Mouse (Mus musculus): ENCODE data around the gene Cttn. TPM values are rescaled to one million over a fixed set of nuclear protein-coding genes. Genes with fewer than 3 reads are reported as not detected.

Gene Cttn
- polyA plus RNA-seq, 1 experiment: 14.2 TPM

- Histone ChIP-seq H3K27me3 (ENCODE audit: control insufficient read depth, insufficient read depth, low read length) (no peaks in the 10 kb centered on the region), H3K4me1 (ENCODE audit: control insufficient read depth, insufficient read depth, insufficient read length) (no peaks in the 10 kb centered on the region), H3K4me3 (ENCODE audit: extremely low read depth, insufficient read depth, insufficient read length) (no peak overlapping the region), H3K36me3 (ENCODE audit: control insufficient read depth, insufficient read depth, low read length) (peaks cover 19% of the 10 kb centered on the region), H3K27ac (ENCODE audit: insufficient read depth, low read length) (no peak overlapping the region)
- 82% methylated on average over 8 of the region's 8 CpGs for WGBS
- TF ChIP-seq POLR2A (IDR thresholded peaks at IDR 0.05; ENCODE audit: low read depth, low read length) (no peak), CTCF (IDR thresholded peaks at IDR 0.05; ENCODE audit: extremely low read depth, insufficient read depth, insufficient read length, insufficient replicate concordance) (no peak)
- no peak for DNase-seq (ENCODE audit: low read depth in 1 of 2, low spot score in 2 of 2)
These were observed 19.5 kb upstream of the Cttn start for GRCm38 (mm10) chr7:144490201-144490873.

- no peak for DNase-seq (ENCODE audit: low read depth in 1 of 2, low spot score in 2 of 2)
- Histone ChIP-seq H3K4me3 (ENCODE audit: extremely low read depth, insufficient read depth, insufficient read length) (no peak overlapping the region), H3K36me3 (ENCODE audit: control insufficient read depth, insufficient read depth, low read length) (peaks cover 27% of the 10 kb centered on the region), H3K4me1 (ENCODE audit: control insufficient read depth, insufficient read depth, insufficient read length) (no peaks in the 10 kb centered on the region), H3K27me3 (ENCODE audit: control insufficient read depth, insufficient read depth, low read length) (no peaks in the 10 kb centered on the region), H3K27ac (ENCODE audit: insufficient read depth, low read length) (no peak overlapping the region)
- 28% methylated on average over 6 of the region's 6 CpGs for WGBS
- TF ChIP-seq POLR2A (IDR thresholded peaks at IDR 0.05; ENCODE audit: low read depth, low read length): no peak
- TF ChIP-seq CTCF (IDR thresholded peaks at IDR 0.05; ENCODE audit: extremely low read depth, insufficient read depth, insufficient read length, insufficient replicate concordance): no peak
These were observed 18.4 kb upstream of the Cttn start for GRCm38 (mm10) chr7:144489067-144489774.

- Histone ChIP-seq H3K4me1 (ENCODE audit: control insufficient read depth, insufficient read depth, insufficient read length) (no peaks in the 10 kb centered on the region), H3K27me3 (ENCODE audit: control insufficient read depth, insufficient read depth, low read length) (no peaks in the 10 kb centered on the region), H3K4me3 (ENCODE audit: extremely low read depth, insufficient read depth, insufficient read length) (no peak overlapping the region), H3K27ac (ENCODE audit: insufficient read depth, low read length) (no peak overlapping the region), H3K36me3 (ENCODE audit: control insufficient read depth, insufficient read depth, low read length) (peaks cover 39% of the 10 kb centered on the region)
- no peak for TF ChIP-seq CTCF (IDR thresholded peaks at IDR 0.05; ENCODE audit: extremely low read depth, insufficient read depth, insufficient read length, insufficient replicate concordance)
- TF ChIP-seq POLR2A (IDR thresholded peaks at IDR 0.05; ENCODE audit: low read depth, low read length): no peak
- no peak for DNase-seq (ENCODE audit: low read depth in 1 of 2, low spot score in 2 of 2)
These were observed 9.5 kb upstream of the Cttn start for GRCm38 (mm10) chr7:144480314-144480713.

GRCm38 (mm10) chr7:144479569-144479968 is 8.8 kb upstream of the Cttn start:
- H3K27ac ChIP-seq (ENCODE audit: insufficient read depth, low read length): no peak overlapping the region
- peaks cover 35% of the 10 kb centered on the region for H3K36me3 ChIP-seq (ENCODE audit: control insufficient read depth, insufficient read depth, low read length)
- no peak for DNase-seq (ENCODE audit: low read depth in 1 of 2, low spot score in 2 of 2)
- H3K4me3 ChIP-seq (ENCODE audit: extremely low read depth, insufficient read depth, insufficient read length): no peak overlapping the region
- WGBS: 100% methylated on average over 1 of the region's 1 CpGs
- no peaks in the 10 kb centered on the region for H3K4me1 ChIP-seq (ENCODE audit: control insufficient read depth, insufficient read depth, insufficient read length)
- H3K27me3 ChIP-seq (ENCODE audit: control insufficient read depth, insufficient read depth, low read length): no peaks in the 10 kb centered on the region
- TF ChIP-seq CTCF (IDR thresholded peaks at IDR 0.05; ENCODE audit: extremely low read depth, insufficient read depth, insufficient read length, insufficient replicate concordance): no peak
- TF ChIP-seq POLR2A (IDR thresholded peaks at IDR 0.05; ENCODE audit: low read depth, low read length): no peak

- no peak for DNase-seq (ENCODE audit: low read depth in 1 of 2, low spot score in 2 of 2)
- Histone ChIP-seq H3K4me3 (ENCODE audit: extremely low read depth, insufficient read depth, insufficient read length) (no peak overlapping the region), H3K36me3 (ENCODE audit: control insufficient read depth, insufficient read depth, low read length) (peaks cover 10% of the 10 kb centered on the region), H3K27ac (ENCODE audit: insufficient read depth, low read length) (no peak overlapping the region), H3K27me3 (ENCODE audit: control insufficient read depth, insufficient read depth, low read length) (no peaks in the 10 kb centered on the region), H3K4me1 (ENCODE audit: control insufficient read depth, insufficient read depth, insufficient read length) (no peaks in the 10 kb centered on the region)
- 91% methylated on average over 3 of the region's 3 CpGs for WGBS
- TF ChIP-seq POLR2A (IDR thresholded peaks at IDR 0.05; ENCODE audit: low read depth, low read length): no peak
- TF ChIP-seq CTCF (IDR thresholded peaks at IDR 0.05; ENCODE audit: extremely low read depth, insufficient read depth, insufficient read length, insufficient replicate concordance): no peak
These were observed 4.9 kb upstream of the Cttn start for GRCm38 (mm10) chr7:144475741-144476140.

- WGBS: 77% methylated on average over 4 of the region's 4 CpGs
- TF ChIP-seq POLR2A (IDR thresholded peaks at IDR 0.05; ENCODE audit: low read depth, low read length) (no peak), CTCF (IDR thresholded peaks at IDR 0.05; ENCODE audit: extremely low read depth, insufficient read depth, insufficient read length, insufficient replicate concordance) (no peak)
- no peak overlapping the region for H3K4me3 ChIP-seq (ENCODE audit: extremely low read depth, insufficient read depth, insufficient read length)
- no peak overlapping the region for H3K27ac ChIP-seq (ENCODE audit: insufficient read depth, low read length)
- DNase-seq (ENCODE audit: low read depth in 1 of 2, low spot score in 2 of 2): no peak
- H3K27me3 ChIP-seq (ENCODE audit: control insufficient read depth, insufficient read depth, low read length): peaks cover 6% of the 10 kb centered on the region
- no peaks in the 10 kb centered on the region for H3K4me1 ChIP-seq (ENCODE audit: control insufficient read depth, insufficient read depth, insufficient read length)
- peaks cover 8% of the 10 kb centered on the region for H3K36me3 ChIP-seq (ENCODE audit: control insufficient read depth, insufficient read depth, low read length)
These were observed 2.7 kb upstream of the Cttn start for GRCm38 (mm10) chr7:144473486-144473885.

- TF ChIP-seq CTCF (IDR thresholded peaks at IDR 0.05; ENCODE audit: extremely low read depth, insufficient read depth, insufficient read length, insufficient replicate concordance): no peak
- TF ChIP-seq POLR2A (IDR thresholded peaks at IDR 0.05; ENCODE audit: low read depth, low read length): no peak
- no peak overlapping the region for H3K4me3 ChIP-seq (ENCODE audit: extremely low read depth, insufficient read depth, insufficient read length)
- H3K27me3 ChIP-seq (ENCODE audit: control insufficient read depth, insufficient read depth, low read length): peaks cover 6% of the 10 kb centered on the region
- WGBS: 52% methylated on average over 2 of the region's 2 CpGs
- H3K4me1 ChIP-seq (ENCODE audit: control insufficient read depth, insufficient read depth, insufficient read length): no peaks in the 10 kb centered on the region
- H3K36me3 ChIP-seq (ENCODE audit: control insufficient read depth, insufficient read depth, low read length): peaks cover 2% of the 10 kb centered on the region
- DNase-seq (ENCODE audit: low read depth in 1 of 2, low spot score in 2 of 2): no peak
- H3K27ac ChIP-seq (ENCODE audit: insufficient read depth, low read length): no peak overlapping the region
These were observed 294 bp upstream of the Cttn start for GRCm38 (mm10) chr7:144471103-144471502.
